Mouse (Mus musculus): ENCODE results near the gene Anks1b. TPM values are rescaled to one million over a fixed set of nuclear protein-coding genes. Genes with fewer than 3 reads are reported as not detected.

The Anks1b gene
- polyA plus RNA-seq, 1 experiment from 2014 or later, result 0.84 TPM

GRCm38 (mm10) chr10:89994171-89994570 is 120.9 kb downstream of the Anks1b start:
- H3K4me2 ChIP-seq, result no peak overlapping the region
- H3K36me3 ChIP-seq (ENCODE audit: control insufficient read depth, insufficient read depth, low read length), result no peaks in the 10 kb centered on the region
- no peak overlapping the region for H3K9ac ChIP-seq (ENCODE audit: low read depth, low read length)
- no peaks in the 10 kb centered on the region for H3K27me3 ChIP-seq (ENCODE audit: control insufficient read depth, insufficient read depth, low read length)
- WGBS (ENCODE audit: insufficient replicate concordance), result 74% methylated on average over 5 of the region's 5 CpGs
- no peaks in the 10 kb centered on the region for H3K4me1 ChIP-seq (ENCODE audit: control insufficient read depth, insufficient read depth, low read length)
- no peaks in the 10 kb centered on the region for H3K9me3 ChIP-seq (replicated peaks; ENCODE audit: control insufficient read depth, low read length)
- H3K4me3 ChIP-seq (ENCODE audit: low read depth, low read length), result no peak overlapping the region
- no peak for ATAC-seq (replicated peaks; ENCODE audit: insufficient number of reproducible peaks, low FRiP score, low TSS enrichment)
- no peak overlapping the region for H3K27ac ChIP-seq (ENCODE audit: low read depth, low read length)

- H3K4me3 ChIP-seq (ENCODE audit: low read depth, low read length), result no peak overlapping the region
- H3K36me3 ChIP-seq (ENCODE audit: control insufficient read depth, insufficient read depth, low read length), result no peaks in the 10 kb centered on the region
- no peak for ATAC-seq (replicated peaks; ENCODE audit: insufficient number of reproducible peaks, low FRiP score, low TSS enrichment)
- no peaks in the 10 kb centered on the region for H3K27me3 ChIP-seq (ENCODE audit: control insufficient read depth, insufficient read depth, low read length)
- no peaks in the 10 kb centered on the region for H3K9me3 ChIP-seq (replicated peaks; ENCODE audit: control insufficient read depth, low read length)
- no peak overlapping the region for H3K27ac ChIP-seq (ENCODE audit: low read depth, low read length)
- WGBS (ENCODE audit: insufficient replicate concordance), result 69% methylated on average over 6 of the region's 6 CpGs
- H3K4me2 ChIP-seq, result no peak overlapping the region
- H3K4me1 ChIP-seq (ENCODE audit: control insufficient read depth, insufficient read depth, low read length), result no peaks in the 10 kb centered on the region
- no peak overlapping the region for H3K9ac ChIP-seq (ENCODE audit: low read depth, low read length)
Observed at GRCm38 (mm10) chr10:89995621-89996428, 122.5 kb downstream of the Anks1b start.

GRCm38 (mm10) chr10:90003980-90004729 is 130.8 kb downstream of the Anks1b start:
- no peak overlapping the region for H3K4me2 ChIP-seq
- H3K27ac ChIP-seq (ENCODE audit: low read depth, low read length), result no peak overlapping the region
- H3K27me3 ChIP-seq (ENCODE audit: control insufficient read depth, insufficient read depth, low read length), result no peaks in the 10 kb centered on the region
- no peak for ATAC-seq (replicated peaks; ENCODE audit: insufficient number of reproducible peaks, low FRiP score, low TSS enrichment)
- no peaks in the 10 kb centered on the region for H3K9me3 ChIP-seq (replicated peaks; ENCODE audit: control insufficient read depth, low read length)
- no peaks in the 10 kb centered on the region for H3K36me3 ChIP-seq (ENCODE audit: control insufficient read depth, insufficient read depth, low read length)
- H3K4me1 ChIP-seq (ENCODE audit: control insufficient read depth, insufficient read depth, low read length), result no peaks in the 10 kb centered on the region
- no peak overlapping the region for H3K4me3 ChIP-seq (ENCODE audit: low read depth, low read length)
- H3K9ac ChIP-seq (ENCODE audit: low read depth, low read length), result no peak overlapping the region
- 79% methylated on average over 3 of the region's 3 CpGs for WGBS (ENCODE audit: insufficient replicate concordance)

GRCm38 (mm10) chr10:90004882-90005281 is 131.6 kb downstream of the Anks1b start:
- Histone ChIP-seq H3K9me3 (replicated peaks; ENCODE audit: control insufficient read depth, low read length) (no peaks in the 10 kb centered on the region), H3K27me3 (ENCODE audit: control insufficient read depth, insufficient read depth, low read length) (no peaks in the 10 kb centered on the region), H3K27ac (ENCODE audit: low read depth, low read length) (no peak overlapping the region), H3K9ac (ENCODE audit: low read depth, low read length) (no peak overlapping the region), H3K4me3 (ENCODE audit: low read depth, low read length) (no peak overlapping the region), H3K4me2 (no peak overlapping the region), H3K4me1 (ENCODE audit: control insufficient read depth, insufficient read depth, low read length) (no peaks in the 10 kb centered on the region), H3K36me3 (ENCODE audit: control insufficient read depth, insufficient read depth, low read length) (no peaks in the 10 kb centered on the region)
- no peak for ATAC-seq (replicated peaks; ENCODE audit: insufficient number of reproducible peaks, low FRiP score, low TSS enrichment)
- 92% methylated on average over 9 of the region's 9 CpGs for WGBS (ENCODE audit: insufficient replicate concordance)

DNA sequence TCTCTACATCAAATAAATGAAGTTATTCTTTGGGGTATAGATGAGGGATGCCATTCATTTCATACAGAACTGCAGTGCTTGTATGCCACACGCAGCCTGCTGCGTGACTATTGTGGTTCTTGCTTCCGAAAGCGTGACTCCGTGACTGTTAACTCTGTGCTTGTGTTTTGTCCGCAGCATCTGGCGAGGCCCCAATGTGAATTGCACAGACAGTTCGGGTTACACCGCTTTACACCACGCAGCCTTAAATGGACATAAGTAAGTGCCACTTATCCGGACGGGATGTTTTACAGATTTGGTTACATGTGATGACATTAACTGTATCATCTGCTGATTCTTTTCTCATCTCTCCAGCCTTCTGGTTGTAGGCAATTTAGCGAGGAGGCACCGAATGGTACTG is 159.7 kb downstream of the Anks1b start:
- Histone ChIP-seq H3K4me3 (ENCODE audit: low read depth, low read length) (no peak overlapping the region), H3K4me1 (ENCODE audit: control insufficient read depth, insufficient read depth, low read length) (no peaks in the 10 kb centered on the region), H3K9me3 (replicated peaks; ENCODE audit: control insufficient read depth, low read length) (no peaks in the 10 kb centered on the region), H3K9ac (ENCODE audit: low read depth, low read length) (no peak overlapping the region), H3K27ac (ENCODE audit: low read depth, low read length) (no peak overlapping the region), H3K36me3 (ENCODE audit: control insufficient read depth, insufficient read depth, low read length) (no peaks in the 10 kb centered on the region), H3K27me3 (ENCODE audit: control insufficient read depth, insufficient read depth, low read length) (no peaks in the 10 kb centered on the region), H3K4me2 (no peak overlapping the region)
- WGBS (ENCODE audit: insufficient replicate concordance), result 75% methylated on average over 14 of the region's 14 CpGs
- ATAC-seq (replicated peaks; ENCODE audit: insufficient number of reproducible peaks, low FRiP score, low TSS enrichment), result no peak

- Histone ChIP-seq H3K4me3 (ENCODE audit: low read depth, low read length) (no peak overlapping the region), H3K27ac (ENCODE audit: low read depth, low read length) (no peak overlapping the region), H3K4me1 (ENCODE audit: control insufficient read depth, insufficient read depth, low read length) (no peaks in the 10 kb centered on the region), H3K4me2 (no peak overlapping the region), H3K36me3 (ENCODE audit: control insufficient read depth, insufficient read depth, low read length) (no peaks in the 10 kb centered on the region), H3K9me3 (replicated peaks; ENCODE audit: control insufficient read depth, low read length) (no peaks in the 10 kb centered on the region), H3K9ac (ENCODE audit: low read depth, low read length) (no peak overlapping the region), H3K27me3 (ENCODE audit: control insufficient read depth, insufficient read depth, low read length) (no peaks in the 10 kb centered on the region)
- no peak for ATAC-seq (replicated peaks; ENCODE audit: insufficient number of reproducible peaks, low FRiP score, low TSS enrichment)
- 57% methylated on average over 5 of the region's 5 CpGs for WGBS (ENCODE audit: insufficient replicate concordance)
Observed at GRCm38 (mm10) chr10:90043287-90043686, 170.0 kb downstream of the Anks1b start.

GRCm38 (mm10) chr10:90043773-90044172 is 170.5 kb downstream of the Anks1b start:
- Histone ChIP-seq H3K4me3 (ENCODE audit: low read depth, low read length) (no peak overlapping the region), H3K27ac (ENCODE audit: low read depth, low read length) (no peak overlapping the region), H3K27me3 (ENCODE audit: control insufficient read depth, insufficient read depth, low read length) (no peaks in the 10 kb centered on the region), H3K9me3 (replicated peaks; ENCODE audit: control insufficient read depth, low read length) (no peaks in the 10 kb centered on the region), H3K4me1 (ENCODE audit: control insufficient read depth, insufficient read depth, low read length) (no peaks in the 10 kb centered on the region), H3K36me3 (ENCODE audit: control insufficient read depth, insufficient read depth, low read length) (no peaks in the 10 kb centered on the region), H3K4me2 (no peak overlapping the region), H3K9ac (ENCODE audit: low read depth, low read length) (no peak overlapping the region)
- no peak for ATAC-seq (replicated peaks; ENCODE audit: insufficient number of reproducible peaks, low FRiP score, low TSS enrichment)
- 63% methylated on average over 2 of the region's 2 CpGs for WGBS (ENCODE audit: insufficient replicate concordance)

DNA sequence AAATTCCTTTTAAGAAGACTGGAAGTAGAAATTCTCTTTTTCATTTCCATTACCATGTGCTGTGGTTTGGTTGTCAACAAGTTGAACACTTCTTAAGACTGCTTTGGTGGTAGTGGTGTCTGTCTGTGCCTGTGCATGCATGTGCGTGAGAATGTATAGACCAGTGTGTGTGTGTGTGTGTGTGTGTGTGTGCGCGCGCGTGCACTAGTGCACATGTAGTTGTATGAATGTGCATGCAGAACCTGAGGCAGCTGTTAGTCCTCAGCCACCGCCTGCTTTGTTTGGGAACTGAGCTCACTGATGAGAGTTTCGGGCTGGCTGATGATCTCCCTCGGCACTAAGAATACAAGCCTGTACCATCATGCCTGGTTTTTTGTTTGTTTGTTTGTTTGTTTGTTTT is 170.9 kb downstream of the Anks1b start:
- Histone ChIP-seq H3K9me3 (replicated peaks; ENCODE audit: control insufficient read depth, low read length) (no peaks in the 10 kb centered on the region), H3K4me1 (ENCODE audit: control insufficient read depth, insufficient read depth, low read length) (no peaks in the 10 kb centered on the region), H3K4me3 (ENCODE audit: low read depth, low read length) (no peak overlapping the region), H3K27me3 (ENCODE audit: control insufficient read depth, insufficient read depth, low read length) (no peaks in the 10 kb centered on the region), H3K4me2 (no peak overlapping the region), H3K36me3 (ENCODE audit: control insufficient read depth, insufficient read depth, low read length) (no peaks in the 10 kb centered on the region), H3K27ac (ENCODE audit: low read depth, low read length) (no peak overlapping the region), H3K9ac (ENCODE audit: low read depth, low read length) (no peak overlapping the region)
- no peak for ATAC-seq (replicated peaks; ENCODE audit: insufficient number of reproducible peaks, low FRiP score, low TSS enrichment)
- 84% methylated on average over 8 of the region's 8 CpGs for WGBS (ENCODE audit: insufficient replicate concordance)
